Mouse (Mus musculus): Measurements from ENCODE around the gene Tsc22d1. TPM values are rescaled to one million over a fixed set of nuclear protein-coding genes. Genes with fewer than 3 reads are reported as not detected.

The Tsc22d1 gene
- polyA plus RNA-seq, 1 experiment from 2014 or later: 568 TPM

- Histone ChIP-seq H3K4me2 (ENCODE audit: low read depth, low read length) (no peak overlapping the region), H3K9me3 (replicated peaks; ENCODE audit: control insufficient read depth, low read length) (no peaks in the 10 kb centered on the region), H3K9ac (ENCODE audit: low read length) (no peak overlapping the region), H3K4me3 (replicated peaks; ENCODE audit: low read length) (no peak overlapping the region), H3K4me1 (ENCODE audit: control insufficient read depth, insufficient read depth, low read length) (peaks cover 19% of the 10 kb centered on the region), H3K27ac (ENCODE audit: low read length) (no peak overlapping the region), H3K27me3 (ENCODE audit: control insufficient read depth, insufficient read depth, low read length) (no peaks in the 10 kb centered on the region), H3K36me3 (ENCODE audit: control insufficient read depth, insufficient read depth, low read length) (no peaks in the 10 kb centered on the region)
- no peak for ATAC-seq (ENCODE audit: insufficient read depth, low FRiP score)
- 47% methylated on average over 9 of the region's 9 CpGs for WGBS
These were observed 113.1 kb downstream of the Tsc22d1 start for GRCm38 (mm10) chr14:76527758-76528313.

DNA sequence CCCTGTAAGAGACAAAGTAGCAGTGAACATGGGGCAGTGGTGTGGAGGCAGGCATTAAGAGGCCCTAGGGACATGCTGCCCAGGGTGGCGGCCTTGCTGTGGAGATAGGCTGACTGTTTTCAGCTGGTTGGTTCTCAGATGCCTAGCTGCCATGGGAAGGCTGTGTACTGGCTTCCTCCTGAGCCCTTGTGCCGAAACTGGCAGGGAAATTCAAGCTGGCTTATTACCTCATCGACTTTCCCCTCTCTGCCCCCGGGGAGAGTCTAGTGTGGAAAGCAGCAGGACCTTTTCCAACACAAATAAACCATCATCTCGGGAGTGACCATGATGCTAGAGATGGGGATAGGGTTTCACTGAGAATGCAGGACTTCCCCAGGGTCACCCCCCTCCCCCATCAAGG is 113.9 kb downstream of the Tsc22d1 start:
- WGBS: 28% methylated on average over 5 of the region's 5 CpGs
- Histone ChIP-seq H3K27me3 (ENCODE audit: control insufficient read depth, insufficient read depth, low read length) (no peaks in the 10 kb centered on the region), H3K4me2 (ENCODE audit: low read depth, low read length) (no peak overlapping the region), H3K4me3 (replicated peaks; ENCODE audit: low read length) (no peak overlapping the region), H3K27ac (ENCODE audit: low read length) (no peak overlapping the region), H3K36me3 (ENCODE audit: control insufficient read depth, insufficient read depth, low read length) (no peaks in the 10 kb centered on the region), H3K9me3 (replicated peaks; ENCODE audit: control insufficient read depth, low read length) (no peaks in the 10 kb centered on the region), H3K4me1 (ENCODE audit: control insufficient read depth, insufficient read depth, low read length) (peaks cover 27% of the 10 kb centered on the region), H3K9ac (ENCODE audit: low read length) (no peak overlapping the region)
- ATAC-seq (ENCODE audit: insufficient read depth, low FRiP score): no peak

DNA sequence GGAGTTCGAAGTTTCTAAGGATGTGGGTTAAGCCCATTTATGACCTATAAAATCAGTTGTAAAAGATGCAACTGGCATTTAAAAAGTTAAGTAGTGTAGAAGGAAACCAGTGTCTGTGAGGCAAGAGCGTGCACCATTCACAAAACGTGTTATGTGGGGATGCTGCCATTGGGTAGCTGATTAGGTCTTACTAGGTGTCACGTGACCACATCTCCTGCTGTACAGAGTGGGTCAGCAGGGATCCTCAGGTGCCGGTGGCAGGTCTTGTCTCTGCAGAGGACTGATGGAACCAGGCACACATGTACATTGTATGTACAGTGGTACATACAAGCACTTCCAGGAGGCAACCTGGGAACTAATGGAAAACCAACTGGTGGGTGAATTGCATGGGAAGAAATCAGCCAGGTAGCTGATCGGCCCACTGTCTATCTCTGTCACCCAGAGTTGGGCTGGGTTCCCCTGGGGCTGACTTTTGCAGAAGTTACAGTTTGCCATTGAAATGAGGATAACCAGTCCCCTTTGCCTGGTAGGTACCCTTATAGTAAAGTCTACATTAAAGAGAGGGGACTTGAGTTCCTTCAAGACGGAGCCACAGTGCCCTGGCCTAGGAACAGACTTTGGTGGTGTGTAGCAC is 116.4 kb downstream of the Tsc22d1 start:
- Histone ChIP-seq H3K4me3 (replicated peaks; ENCODE audit: low read length) (no peak overlapping the region), H3K4me1 (ENCODE audit: control insufficient read depth, insufficient read depth, low read length) (peaks cover 28% of the 10 kb centered on the region), H3K9ac (ENCODE audit: low read length) (no peak overlapping the region), H3K4me2 (ENCODE audit: low read depth, low read length) (no peak overlapping the region), H3K27ac (ENCODE audit: low read length) (no peak overlapping the region), H3K36me3 (ENCODE audit: control insufficient read depth, insufficient read depth, low read length) (no peaks in the 10 kb centered on the region), H3K9me3 (replicated peaks; ENCODE audit: control insufficient read depth, low read length) (no peaks in the 10 kb centered on the region), H3K27me3 (ENCODE audit: control insufficient read depth, insufficient read depth, low read length) (no peaks in the 10 kb centered on the region)
- no peak for ATAC-seq (ENCODE audit: insufficient read depth, low FRiP score)
- 91% methylated on average over 7 of the region's 7 CpGs for WGBS

DNA sequence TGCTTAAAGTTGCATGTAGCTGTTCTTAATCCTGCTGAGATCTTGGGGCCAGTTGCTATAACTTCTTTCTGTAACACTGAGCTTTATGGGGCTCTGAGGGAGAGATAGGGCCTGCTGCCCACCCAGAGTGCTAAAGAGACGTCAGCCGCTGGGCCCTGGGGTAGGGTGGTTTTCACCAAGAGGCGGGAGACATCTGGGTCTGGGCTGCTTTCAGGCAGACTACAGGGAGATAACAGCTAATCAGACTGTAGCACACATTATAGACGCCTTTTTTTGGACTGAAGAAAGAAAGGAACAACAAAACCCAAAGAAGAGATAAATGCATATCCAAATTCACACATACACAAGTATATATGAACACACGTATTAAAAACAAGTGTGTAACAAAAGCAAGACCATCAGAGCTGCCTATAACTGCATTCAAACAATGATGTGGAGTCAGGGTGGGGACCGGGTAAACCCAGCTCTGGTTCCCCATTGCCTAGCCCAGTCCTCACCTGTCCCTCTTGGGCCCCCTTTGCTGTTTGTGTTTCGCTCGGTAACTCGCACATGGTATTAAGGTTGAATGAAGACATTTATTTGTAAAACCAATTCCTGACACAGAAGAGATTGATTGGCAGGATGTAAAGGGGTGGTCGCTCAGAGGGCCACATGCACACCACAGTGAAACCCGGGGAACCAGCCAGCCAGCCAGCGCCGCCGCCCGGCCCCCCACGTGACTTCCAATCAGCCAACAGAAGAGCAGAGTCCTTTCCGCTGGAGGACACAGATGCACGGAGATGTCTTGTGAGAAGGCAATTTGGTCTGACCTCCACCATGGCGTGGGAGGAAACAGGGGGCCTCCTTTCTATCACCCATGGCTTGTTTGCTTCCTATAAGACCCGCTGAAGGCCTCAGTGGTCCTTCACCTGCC is 117.8 kb downstream of the Tsc22d1 start:
- ATAC-seq (ENCODE audit: insufficient read depth, low FRiP score): peak; percentile 69
- Histone ChIP-seq H3K4me3 (replicated peaks; ENCODE audit: low read length) (no peak overlapping the region; the same call in 1 of the 2 replicates), H3K27ac (ENCODE audit: low read length) (peak overlapping the region; percentile 62; the same call in 1 of the 2 replicates), H3K4me2 (ENCODE audit: low read depth, low read length) (peak overlapping the region; percentile 37), H3K27me3 (ENCODE audit: control insufficient read depth, insufficient read depth, low read length) (no peaks in the 10 kb centered on the region), H3K9ac (ENCODE audit: low read length) (peak overlapping the region; percentile 24), H3K36me3 (ENCODE audit: control insufficient read depth, insufficient read depth, low read length) (no peaks in the 10 kb centered on the region), H3K9me3 (replicated peaks; ENCODE audit: control insufficient read depth, low read length) (no peaks in the 10 kb centered on the region), H3K4me1 (ENCODE audit: control insufficient read depth, insufficient read depth, low read length) (peaks cover 30% of the 10 kb centered on the region)
- WGBS: 31% methylated on average over 20 of the region's 20 CpGs

DNA sequence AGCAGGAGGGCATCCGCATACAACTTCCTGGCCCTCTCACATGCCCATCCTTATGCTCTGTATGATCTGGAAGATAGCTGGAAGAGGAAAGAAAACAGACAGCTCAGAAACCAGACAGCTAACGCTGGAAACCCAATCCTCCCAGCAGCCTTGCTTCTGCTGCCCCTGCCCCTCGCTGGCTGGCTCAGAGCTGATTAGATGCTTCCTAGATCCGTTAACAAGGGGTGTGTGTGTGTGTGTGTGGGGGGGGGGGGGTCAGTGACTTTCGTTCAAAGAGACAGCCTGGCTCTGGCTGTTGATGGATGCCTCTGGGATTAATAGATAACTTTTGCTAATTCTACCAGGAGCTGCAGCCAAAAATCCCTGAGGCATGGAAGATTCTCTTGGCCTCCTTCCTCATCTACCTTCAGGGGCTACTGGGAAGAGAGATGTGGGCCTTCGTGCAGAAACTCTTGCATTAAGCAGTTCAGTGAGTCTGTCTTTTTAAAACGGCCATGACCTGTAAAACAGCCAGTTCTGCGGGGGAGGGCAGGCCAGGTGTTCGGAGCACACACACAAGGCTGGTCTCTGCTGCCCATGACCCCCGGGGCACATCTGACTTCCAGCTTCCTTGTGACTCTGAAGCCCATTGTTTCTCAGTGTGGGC is 118.5 kb downstream of the Tsc22d1 start:
- Histone ChIP-seq H3K9me3 (replicated peaks; ENCODE audit: control insufficient read depth, low read length) (no peaks in the 10 kb centered on the region), H3K4me3 (replicated peaks; ENCODE audit: low read length) (no peak overlapping the region; the same call in 1 of the 2 replicates), H3K27ac (ENCODE audit: low read length) (peak overlapping the region; percentile 62), H3K27me3 (ENCODE audit: control insufficient read depth, insufficient read depth, low read length) (no peaks in the 10 kb centered on the region), H3K4me1 (ENCODE audit: control insufficient read depth, insufficient read depth, low read length) (peaks cover 25% of the 10 kb centered on the region), H3K36me3 (ENCODE audit: control insufficient read depth, insufficient read depth, low read length) (no peaks in the 10 kb centered on the region), H3K4me2 (ENCODE audit: low read depth, low read length) (peak overlapping the region; percentile 37), H3K9ac (ENCODE audit: low read length) (peak overlapping the region; percentile 24; the same call in 1 of the 2 replicates)
- WGBS: 16% methylated on average over 10 of the region's 10 CpGs
- ATAC-seq (ENCODE audit: insufficient read depth, low FRiP score): peak; percentile 48; the same call in 1 of the 2 replicates

GRCm38 (mm10) chr14:76535096-76535495 is 120.3 kb downstream of the Tsc22d1 start:
- 66% methylated on average over 1 of the region's 1 CpGs for WGBS
- Histone ChIP-seq H3K4me2 (ENCODE audit: low read depth, low read length) (no peak overlapping the region), H3K9ac (ENCODE audit: low read length) (0 out of 2 replicates have a peak overlapping the region, but pooled peaks have one; percentile 5), H3K36me3 (ENCODE audit: control insufficient read depth, insufficient read depth, low read length) (no peaks in the 10 kb centered on the region), H3K9me3 (replicated peaks; ENCODE audit: control insufficient read depth, low read length) (no peaks in the 10 kb centered on the region), H3K27ac (ENCODE audit: low read length) (peak overlapping the region; percentile 63; the same call in 1 of the 2 replicates), H3K4me3 (replicated peaks; ENCODE audit: low read length) (no peak overlapping the region), H3K27me3 (ENCODE audit: control insufficient read depth, insufficient read depth, low read length) (no peaks in the 10 kb centered on the region), H3K4me1 (ENCODE audit: control insufficient read depth, insufficient read depth, low read length) (peaks cover 18% of the 10 kb centered on the region)
- no peak for ATAC-seq (ENCODE audit: insufficient read depth, low FRiP score)

- H3K4me2 ChIP-seq (ENCODE audit: low read depth, low read length): no peak overlapping the region
- no peak overlapping the region for H3K4me3 ChIP-seq (replicated peaks; ENCODE audit: low read length)
- no peaks in the 10 kb centered on the region for H3K9me3 ChIP-seq (replicated peaks; ENCODE audit: control insufficient read depth, low read length)
- H3K36me3 ChIP-seq (ENCODE audit: control insufficient read depth, insufficient read depth, low read length): no peaks in the 10 kb centered on the region
- WGBS: 22% methylated on average over 6 of the region's 6 CpGs
- no peak for ATAC-seq (ENCODE audit: insufficient read depth, low FRiP score)
- H3K4me1 ChIP-seq (ENCODE audit: control insufficient read depth, insufficient read depth, low read length): peaks cover 18% of the 10 kb centered on the region
- no peak overlapping the region for H3K9ac ChIP-seq (ENCODE audit: low read length)
- H3K27ac ChIP-seq (ENCODE audit: low read length): no peak overlapping the region
- H3K27me3 ChIP-seq (ENCODE audit: control insufficient read depth, insufficient read depth, low read length): no peaks in the 10 kb centered on the region
These were observed 122.2 kb downstream of the Tsc22d1 start for GRCm38 (mm10) chr14:76536921-76537320.

DNA sequence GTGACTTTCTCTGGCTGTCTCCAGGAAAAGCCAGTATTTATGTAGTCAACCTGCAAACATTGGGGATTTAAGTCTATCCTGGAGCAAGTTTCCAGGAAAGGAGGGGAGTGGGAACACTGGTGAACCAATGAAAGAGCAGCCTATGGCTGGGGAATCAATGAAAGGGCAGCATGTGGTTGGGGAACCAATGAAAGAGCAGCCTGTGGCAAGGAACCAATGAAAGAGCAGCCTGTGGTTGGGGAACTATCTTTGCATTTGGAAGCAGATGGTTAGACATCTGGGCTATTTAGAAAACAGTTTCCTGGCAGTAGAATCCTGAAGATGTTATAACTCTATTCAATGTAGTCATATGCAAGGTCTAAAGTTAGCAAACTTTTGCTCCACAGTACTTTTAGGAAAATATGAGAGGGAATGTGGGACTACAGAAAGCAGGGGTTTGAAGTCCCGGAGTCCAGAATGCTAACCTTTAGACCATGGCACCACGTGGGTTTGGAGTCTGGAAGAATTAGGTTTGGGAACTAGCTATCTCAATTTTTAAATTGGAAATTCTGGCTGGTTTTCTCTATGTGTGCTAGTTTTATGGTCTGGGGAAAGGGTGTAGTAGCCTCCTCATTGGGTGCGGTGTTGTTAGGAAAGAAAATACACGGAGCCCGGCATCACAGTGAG is 125.4 kb downstream of the Tsc22d1 start:
- ATAC-seq (ENCODE audit: insufficient read depth, low FRiP score): no peak
- Histone ChIP-seq H3K4me3 (replicated peaks; ENCODE audit: low read length) (no peak overlapping the region), H3K36me3 (ENCODE audit: control insufficient read depth, insufficient read depth, low read length) (no peaks in the 10 kb centered on the region), H3K9ac (ENCODE audit: low read length) (no peak overlapping the region), H3K4me1 (ENCODE audit: control insufficient read depth, insufficient read depth, low read length) (peaks cover 5% of the 10 kb centered on the region; the same call in 1 of the 2 replicates), H3K27me3 (ENCODE audit: control insufficient read depth, insufficient read depth, low read length) (no peaks in the 10 kb centered on the region), H3K4me2 (ENCODE audit: low read depth, low read length) (no peak overlapping the region), H3K9me3 (replicated peaks; ENCODE audit: control insufficient read depth, low read length) (no peaks in the 10 kb centered on the region), H3K27ac (ENCODE audit: low read length) (no peak overlapping the region)
- WGBS: 95% methylated on average over 5 of the region's 5 CpGs

Data from stomach, embryonic 16.5 days (tissue).